Mouse (Mus musculus): Measurements from ENCODE around the gene Lpp.

DNA sequence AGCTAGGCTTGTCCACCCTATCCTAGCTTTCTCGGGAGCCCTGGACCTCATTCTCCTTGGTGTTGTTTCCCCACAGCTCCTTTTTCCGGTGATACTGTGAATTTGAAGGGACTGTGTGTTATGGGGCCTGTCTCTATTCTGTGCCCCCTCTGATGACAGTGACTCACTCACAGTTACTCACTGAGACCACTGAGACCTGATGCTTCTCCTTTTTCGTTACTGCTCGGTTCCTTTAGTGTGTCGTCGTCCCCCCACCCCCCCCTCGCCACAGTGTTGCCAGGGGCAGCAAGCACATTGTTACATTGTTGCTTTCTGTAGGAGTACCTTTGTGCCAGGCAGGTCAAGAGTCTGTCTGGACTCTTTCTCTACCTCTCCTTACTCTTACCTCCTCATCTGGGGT, 206.5 kb downstream of the Lpp start:
- TF ChIP-seq CTCF (IDR thresholded peaks at IDR 0.05; ENCODE audit: low read depth, low read length) (no peak), TAL1 (conservative IDR thresholded peaks at IDR 0.05; ENCODE audit: low read depth, low read length) (no peak), GATA1 (IDR thresholded peaks at IDR 0.05; ENCODE audit: borderline replicate concordance, low read length) (no peak)
